Mouse (Mus musculus): ENCODE data around the gene Cd40.

DNA sequence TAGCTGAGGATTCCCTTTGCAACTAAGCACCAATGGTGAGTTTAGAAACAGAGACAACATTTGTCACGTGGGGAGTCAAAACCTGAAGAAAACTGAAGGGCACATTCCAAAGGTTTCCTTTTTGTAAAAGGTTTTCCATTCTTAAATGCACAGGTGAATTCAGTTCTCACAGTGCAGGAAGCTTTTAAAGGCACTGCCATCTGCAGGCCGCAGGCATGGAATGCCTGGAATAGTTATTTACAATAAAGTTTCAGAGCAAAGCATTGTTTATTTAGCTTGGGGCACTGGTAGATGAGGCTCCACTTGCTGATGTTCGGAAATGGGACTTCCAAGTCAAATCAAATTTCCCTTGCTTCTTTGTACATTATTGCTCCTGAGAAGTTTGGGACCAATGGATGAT is 22.9 kb upstream of the Cd40 start:
- TF ChIP-seq POLR2AphosphoS2 (IDR thresholded peaks at IDR 0.05; ENCODE audit: insufficient read length, low read depth) = no peak
- TF ChIP-seq USF1 (IDR thresholded peaks at IDR 0.05; ENCODE audit: low read depth) = no peak
- TF ChIP-seq POLR2A (IDR thresholded peaks at IDR 0.05; ENCODE audit: insufficient read length, low read depth) = no peak
- no peak for TF ChIP-seq REST (IDR thresholded peaks at IDR 0.05; ENCODE audit: insufficient read depth, insufficient read length)
- no peak for TF ChIP-seq TCF3 (IDR thresholded peaks at IDR 0.05; ENCODE audit: insufficient read length, low read depth)
- TF ChIP-seq MAX (IDR thresholded peaks at IDR 0.05; ENCODE audit: low read depth) = no peak
- no peak for TF ChIP-seq E2F4 (IDR thresholded peaks at IDR 0.05; ENCODE audit: insufficient read depth)
